Mouse (Mus musculus) liver, embryonic 18 days (tissue): Measurements from ENCODE around the gene Sec14l5. TPM values are rescaled to one million over a fixed set of nuclear protein-coding genes. Genes with fewer than 3 reads are reported as not detected.

Experiments used
- polyA plus RNA-seq: library from polyadenylated mRNA; depleted of rRNA; stranded (reverse); fragments of >200 nt; gene quantifications from 2 replicates; pipeline ENCODE4 v1.2.3, GENCODE M21; 2012; rRNA removed

Gene Sec14l5
- 0.05 and 0.06 TPM in 2 replicates for polyA plus RNA-seq

DNA sequence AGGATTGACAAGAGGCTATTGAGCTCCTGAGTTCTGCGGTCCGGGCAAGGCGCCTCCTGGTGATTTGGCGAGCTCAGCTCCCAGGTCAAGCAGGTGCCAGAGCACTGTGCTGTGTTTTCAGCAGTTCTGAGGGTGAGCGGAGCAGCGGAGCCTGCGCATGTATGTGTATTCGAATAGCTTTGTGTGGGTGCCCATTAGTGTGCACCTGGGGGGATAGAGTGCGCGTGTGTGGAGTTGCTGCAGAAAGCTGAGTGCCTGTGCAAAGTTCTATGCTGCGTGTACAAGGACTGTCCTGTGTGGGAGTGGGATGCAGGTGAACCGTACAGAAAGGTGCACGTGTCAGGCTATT lies at the start of gene Sec14l5:
Gene Sec14l5 (plus strand): TSS at position 73 of the 349 bp plus-strand sequence.

DNA sequence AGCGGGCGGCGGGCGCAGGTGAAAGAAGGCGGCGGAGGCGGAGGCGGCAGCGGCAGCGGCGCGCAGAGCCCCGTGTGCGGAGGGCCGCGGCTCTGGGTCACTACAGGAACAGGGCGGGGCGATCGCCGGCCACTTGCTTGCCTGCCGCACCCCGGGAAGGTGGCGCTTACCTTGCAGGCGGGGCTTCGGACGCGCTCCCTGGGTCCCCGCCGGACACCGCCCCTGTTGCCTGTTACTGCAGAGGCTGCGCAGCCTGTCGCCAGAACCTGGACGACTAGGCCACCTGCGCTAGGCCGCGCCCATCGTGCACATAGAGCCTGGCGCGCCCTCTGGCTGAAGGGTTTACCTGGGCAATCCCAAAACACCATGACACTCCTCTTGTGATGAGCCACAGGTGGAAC lies 14.5 kb upstream of the Sec14l5 start, which contains the start of gene Ppl:
Gene Ppl (minus strand): TSS at position 21 of the 401 bp plus-strand sequence.

DNA sequence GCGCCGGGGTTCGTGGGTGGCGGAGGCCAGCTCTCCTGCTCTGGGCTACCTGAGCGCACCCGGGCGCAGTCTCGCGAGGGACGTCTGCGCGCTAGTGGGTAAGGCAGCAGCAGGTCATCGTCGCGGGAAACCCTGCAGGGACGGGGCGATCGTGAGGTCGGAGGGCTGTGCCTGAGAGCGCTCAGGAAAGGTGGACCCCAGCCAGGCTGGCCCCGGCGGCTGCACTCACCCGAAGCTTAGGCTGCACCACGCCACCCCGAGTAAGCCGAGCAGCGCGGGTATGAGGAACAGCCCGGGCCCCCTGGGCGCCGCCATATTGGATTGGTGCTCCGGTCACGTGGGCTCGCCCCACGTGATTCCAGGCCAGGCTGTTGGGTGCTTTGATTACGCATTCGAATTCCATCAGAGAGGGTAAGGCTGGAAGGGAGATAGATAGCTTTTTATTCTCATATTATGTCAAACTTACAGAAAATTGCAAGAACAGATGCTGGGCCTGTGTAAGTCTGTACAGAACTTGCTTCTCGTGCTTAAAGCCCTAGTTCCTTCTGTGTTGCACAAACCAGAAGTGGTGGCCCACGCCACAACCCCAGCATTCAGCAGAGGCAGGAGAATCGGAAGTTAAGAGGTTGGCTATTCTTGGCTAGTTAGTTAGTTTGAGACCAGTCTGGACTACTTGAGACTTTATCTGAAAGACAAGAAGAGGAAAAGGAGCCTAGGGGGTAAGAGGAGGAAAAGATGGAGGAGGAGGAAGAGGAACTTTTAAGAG lies 56.9 kb downstream of the Sec14l5 start, which contains the start of gene Nagpa:
Gene Nagpa (minus strand): TSS at position 345 of the 766 bp plus-strand sequence.

GRCm38 (mm10) chr16:5222140-5222539 lies 75.2 kb downstream of the Sec14l5 start, which contains the start of gene AU021092:
Gene AU021092, minus strand, starts transcription at chr16:5222299.

DNA sequence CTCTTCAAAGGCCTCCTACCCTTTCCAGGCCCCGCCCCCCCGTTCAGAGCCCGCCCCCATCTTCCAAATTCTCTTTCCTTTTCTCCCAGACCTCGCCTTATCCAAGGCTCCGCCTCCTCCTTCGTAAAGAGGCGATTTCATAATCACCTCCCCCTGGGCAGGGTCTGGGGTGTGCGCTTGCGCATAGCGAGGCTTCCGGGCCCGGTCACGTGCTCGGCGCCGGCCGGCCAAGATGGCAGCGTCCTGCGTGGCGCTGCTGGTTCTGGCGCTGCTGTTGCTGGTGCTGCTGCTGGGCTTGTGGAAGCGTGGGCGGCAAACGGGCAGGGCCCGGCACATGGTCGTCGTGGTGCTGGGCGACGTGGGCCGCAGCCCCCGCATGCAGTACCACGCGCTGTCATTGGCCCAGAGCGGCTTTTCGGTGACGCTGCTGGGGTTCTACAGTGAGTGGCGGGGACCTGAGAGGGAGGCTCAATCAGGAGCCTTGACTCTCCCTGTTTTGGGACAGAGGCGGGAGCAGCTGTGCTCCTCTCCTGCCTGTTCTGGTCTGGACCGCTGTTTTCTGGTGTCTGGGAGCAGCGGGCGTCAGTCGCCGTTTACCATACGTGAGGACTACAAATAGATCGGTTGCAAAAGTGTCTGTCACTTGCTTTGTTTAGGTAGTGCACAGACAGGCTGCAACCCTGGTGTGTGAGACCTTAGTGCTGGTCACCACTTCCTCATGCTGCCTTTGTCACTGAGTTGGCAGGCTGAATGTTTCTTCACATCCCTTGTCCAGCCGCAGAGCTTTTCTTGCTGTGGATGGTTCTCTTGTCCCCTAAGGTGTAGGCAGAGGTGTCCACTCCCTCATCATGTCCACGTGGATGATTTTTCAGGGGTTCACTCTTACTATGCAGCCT lies 86.8 kb downstream of the Sec14l5 start, which contains the start of gene Alg1:
Gene Alg1 (plus strand): TSS at position 204 of the 896 bp plus-strand sequence.

Other genes with a start within 250 kb of the Sec14l5 start
- gene Nudt16l1, start 208.3 kb upstream of the Sec14l5 start, polyA plus RNA-seq: 32.0 and 33.3 TPM in 2 replicates
- gene Anks3, start 182.9 kb upstream of the Sec14l5 start, polyA plus RNA-seq: 18.3 and 21.6 TPM in 2 replicates
- not detected in 2 replicates for gene Sept12, start 149.3 kb upstream of the Sec14l5 start, polyA plus RNA-seq
- gene Smim22, start 139.8 kb upstream of the Sec14l5 start, polyA plus RNA-seq: 18.9 and 27.5 TPM in 2 replicates
- gene Rogdi, start 133.6 kb upstream of the Sec14l5 start, polyA plus RNA-seq: 70.5 and 78.4 TPM in 2 replicates
- 36.7 and 40.1 TPM in 2 replicates for gene Glyr1, start 97.2 kb upstream of the Sec14l5 start, polyA plus RNA-seq
- 8.3 and 9.7 TPM in 2 replicates for gene Ubn1, start 97.1 kb upstream of the Sec14l5 start, polyA plus RNA-seq
- 0.61 and 0.70 TPM in 2 replicates for gene Ppl, start 14.7 kb upstream of the Sec14l5 start, polyA plus RNA-seq
- 7.8 and 9.2 TPM in 2 replicates for gene Nagpa, start 56.9 kb downstream of the Sec14l5 start, polyA plus RNA-seq
- gene AU021092, start 75.2 kb downstream of the Sec14l5 start, polyA plus RNA-seq: 2.1 and 2.9 TPM in 2 replicates
- gene Alg1, start 86.5 kb downstream of the Sec14l5 start, polyA plus RNA-seq: 15.8 and 17.3 TPM in 2 replicates
- gene Eef2kmt, start 108.9 kb downstream of the Sec14l5 start, polyA plus RNA-seq: 13.6 and 15.5 TPM in 2 replicates